Mouse (Mus musculus) Muller cell, postnatal 12 days (primary cell): ENCODE measurements around the gene Enkd1.

Experiments
- DNase-seq: peaks from one replicate; pipeline ENCODE4 v3.0.0-alpha.2; 2015; ENCODE audit errors: inconsistent ontology term

Enkd1 gene

GRCm38 (mm10) chr8:105661167-105661566 lies 46.8 kb downstream of the Enkd1 start:
- DNase-seq, result no peak

- DNase-seq, result no peak
Observed at GRCm38 (mm10) chr8:105657641-105658040, 50.4 kb downstream of the Enkd1 start.
